In genomic region chr7:133703906-133704305, GRCm38 (mm10) we compare ENCODE assay signal across 24 mouse cellular contexts. TPM values are rescaled to one million over a fixed set of nuclear protein-coding genes. Genes with fewer than 3 reads are reported as not detected.
DNase-seq lines count a peak whose midpoint lies in the region; ATAC-seq lines count a peak whose summit lies in the region.
"Had no signal": no experiment of that assay in that cellular context is flagged by ENCODE, and none has a peak within 500 bp of the region (broad histone marks: within the 10 kb centered on the region; RNA-seq: fewer than 3 reads in every experiment).

No protein-coding gene starts in this region.

- ATAC-seq in midbrain, embryonic 11.5 days (ENCODE audit: low FRiP score), result no peak
- no peak for ATAC-seq in midbrain, embryonic 16.5 days
- no peak for ATAC-seq in liver, embryonic 13.5 days (ENCODE audit: low read depth)
- ATAC-seq: forebrain, embryonic 15.5 days; hindbrain, postnatal 0 days; Patski had no signal

- H3K27me3 ChIP-seq in midbrain, embryonic 11.5 days (ENCODE audit: control insufficient read depth, insufficient read depth, low read length), result no peaks in the 10 kb centered on the region
- no peaks in the 10 kb centered on the region for H3K27me3 ChIP-seq in midbrain, embryonic 16.5 days (ENCODE audit: control insufficient read depth, insufficient read depth, low read depth, low read length)
- H3K27me3 ChIP-seq in liver, embryonic 13.5 days, result no peaks in the 10 kb centered on the region
- H3K27me3 ChIP-seq: forebrain, embryonic 15.5 days; hindbrain, embryonic 13.5 days; Patski had no signal

- H3K27ac ChIP-seq in midbrain, embryonic 11.5 days (ENCODE audit: low read depth, low read length), result no peak overlapping the region
- no peak overlapping the region for H3K27ac ChIP-seq in midbrain, embryonic 16.5 days (ENCODE audit: low read length)
- peak overlapping the region; percentile 74 for H3K27ac ChIP-seq in liver, embryonic 13.5 days
- H3K27ac ChIP-seq: embryonic facial prominence, embryonic 10.5 days; forebrain, embryonic 15.5 days; heart, embryonic 10.5 days; hindbrain, embryonic 13.5 days; hindbrain, postnatal 0 days had no signal

- no peaks in the 10 kb centered on the region for H3K9me3 ChIP-seq in midbrain, embryonic 11.5 days (ENCODE audit: control insufficient read depth, low read length)
- no peaks in the 10 kb centered on the region for H3K9me3 ChIP-seq in midbrain, embryonic 16.5 days (replicated peaks; ENCODE audit: control insufficient read depth, low read length, poor library complexity, severe bottlenecking)
- no peaks in the 10 kb centered on the region for H3K9me3 ChIP-seq in liver, embryonic 13.5 days (replicated peaks)
- H3K9me3 ChIP-seq: forebrain, embryonic 15.5 days; heart, embryonic 10.5 days; hindbrain, embryonic 13.5 days had no signal

- H3K9ac ChIP-seq in midbrain, embryonic 11.5 days (ENCODE audit: low read length), result no peak overlapping the region
- no peak overlapping the region for H3K9ac ChIP-seq in midbrain, embryonic 16.5 days (ENCODE audit: low read depth, low read length)
- H3K9ac ChIP-seq in liver, embryonic 13.5 days, result no peak overlapping the region
- H3K9ac ChIP-seq: forebrain, embryonic 15.5 days; hindbrain, embryonic 13.5 days had no signal

- DNase-seq in midbrain, embryonic 11.5 days (ENCODE audit: low spot score, missing footprints), result peak; percentile 37
- DNase-seq in WW6 (ENCODE audit: low read depth, low spot score), result peak; percentile 36
- DNase-seq in liver, embryonic 13.5 days, result no peak
- DNase-seq in gastrocnemius, adult 18-20 months (ENCODE audit: low spot score), result no peak
- DNase-seq in left cerebral cortex, adult 9 months (ENCODE audit: low spot score in 2 of 2), result no peak
- DNase-seq in cerebellum, adult 9-11 months, result no peak
- DNase-seq: adrenal gland, postnatal 14 days; cerebellum, adult 11-12 months; cerebellum, adult 9-10 months; gastrocnemius, postnatal 10 days; heart, adult 18-20 months; heart, postnatal 10 days; heart, postnatal 4 days had no signal

- H3K4me3 ChIP-seq in midbrain, embryonic 11.5 days (ENCODE audit: low read depth, low read length), result no peak overlapping the region
- no peak overlapping the region for H3K4me3 ChIP-seq in midbrain, embryonic 16.5 days (ENCODE audit: low read depth, low read length)
- no peak overlapping the region for H3K4me3 ChIP-seq in liver, embryonic 13.5 days (replicated peaks)
- H3K4me3 ChIP-seq: embryonic facial prominence, embryonic 10.5 days; forebrain, embryonic 15.5 days; heart, embryonic 10.5 days; hindbrain, embryonic 13.5 days had no signal

- no peaks in the 10 kb centered on the region for H3K36me3 ChIP-seq in midbrain, embryonic 11.5 days (ENCODE audit: control insufficient read depth, insufficient read depth, low read length)
- peaks cover 3% of the 10 kb centered on the region; the same call in 1 of the 2 replicates for H3K36me3 ChIP-seq in midbrain, embryonic 16.5 days (ENCODE audit: control insufficient read depth, insufficient read depth, low read length)
- peaks cover 35% of the 10 kb centered on the region for H3K36me3 ChIP-seq in liver, embryonic 13.5 days
- H3K36me3 ChIP-seq: forebrain, embryonic 15.5 days had no signal

- 0 out of 2 replicates have a peak, but pooled peaks cover 3% of the 10 kb centered on the region for H3K4me1 ChIP-seq in midbrain, embryonic 11.5 days (ENCODE audit: control insufficient read depth, insufficient read depth, low read length)
- peaks cover 4% of the 10 kb centered on the region for H3K4me1 ChIP-seq in midbrain, embryonic 16.5 days (ENCODE audit: control insufficient read depth, insufficient read depth, low read length)
- peaks cover 75% of the 10 kb centered on the region for H3K4me1 ChIP-seq in liver, embryonic 13.5 days (replicated peaks)

- H3K4me2 ChIP-seq in midbrain, embryonic 11.5 days, result no peak overlapping the region
- H3K4me2 ChIP-seq in midbrain, embryonic 16.5 days (ENCODE audit: low read length), result no peak overlapping the region
- no peak overlapping the region for H3K4me2 ChIP-seq in liver, embryonic 13.5 days
- H3K4me2 ChIP-seq: forebrain, embryonic 15.5 days; hindbrain, embryonic 13.5 days had no signal

- 94% methylated on average over 7 of the region's 7 CpGs for WGBS in midbrain, embryonic 11.5 days
- 93% methylated on average over 7 of the region's 7 CpGs for WGBS in midbrain, embryonic 16.5 days
- WGBS in liver, embryonic 13.5 days (ENCODE audit: insufficient replicate concordance), result 89% methylated on average over 7 of the region's 7 CpGs

RNA-seq across cellular contexts. Expression of gene Bccip, which starts 5.2 kb away (rescaled TPM):
- polyA plus RNA-seq in midbrain, embryonic 11.5 days (2014; fragmentation: Nextera tagmentation; extraction: Ambion mirVana), result 164 and 170 TPM in 2 replicates
- polyA plus RNA-seq in midbrain, embryonic 16.5 days (2015; fragmentation: Nextera tagmentation; extraction: Ambion mirVana), result 89.8 and 93.0 TPM in 2 replicates
- polyA plus RNA-seq in liver, embryonic 13.5 days (2015; fragmentation: Nextera tagmentation; extraction: Ambion mirVana), result 121 and 142 TPM in 2 replicates
- 10 to 100 TPM; 81.4 to 84.1 TPM for total RNA-seq in gastrocnemius, adult 18-20 months (2021)

RNA-seq across cellular contexts. Expression of gene Uros, which starts 6.0 kb away (rescaled TPM):
- 38.2 and 44.5 TPM in 2 replicates for polyA plus RNA-seq in midbrain, embryonic 11.5 days (2014; fragmentation: Nextera tagmentation; extraction: Ambion mirVana)
- 55.7 and 56.7 TPM in 2 replicates for polyA plus RNA-seq in midbrain, embryonic 16.5 days (2015; fragmentation: Nextera tagmentation; extraction: Ambion mirVana)
- polyA plus RNA-seq in liver, embryonic 13.5 days (2015; fragmentation: Nextera tagmentation; extraction: Ambion mirVana), result 184 and 196 TPM in 2 replicates
- total RNA-seq in gastrocnemius, adult 18-20 months (2021), result 10 to 100 TPM; 12.4 to 14.4 TPM

RNA-seq across cellular contexts. Expression of gene Mmp21, which starts 24.0 kb away (rescaled TPM):
- 0.10 TPM in 1 of 2 replicates, not detected in the other for polyA plus RNA-seq in midbrain, embryonic 11.5 days (2014; fragmentation: Nextera tagmentation; extraction: Ambion mirVana)
- not detected in 2 replicates for polyA plus RNA-seq in midbrain, embryonic 16.5 days (2015; fragmentation: Nextera tagmentation; extraction: Ambion mirVana)
- polyA plus RNA-seq in liver, embryonic 13.5 days (2015; fragmentation: Nextera tagmentation; extraction: Ambion mirVana), result 0.09 TPM in 1 of 2 replicates, not detected in the other
- not detected for total RNA-seq in gastrocnemius, adult 18-20 months (2021)
- total RNA-seq: adrenal gland, postnatal 14 days; gastrocnemius, postnatal 10 days; gastrocnemius, postnatal 4 days; heart, adult 18-20 months; heart, postnatal 10 days; heart, postnatal 4 days; hindbrain, postnatal 0 days had no signal
- polyA plus RNA-seq: forebrain, embryonic 11.5 days; forebrain, embryonic 15.5 days; heart, embryonic 10.5 days; heart, embryonic 14.5 days; hindbrain, embryonic 13.5 days; intestine, embryonic 14.5 days; Patski had no signal

Comparison
In these comparisons a context has a peak if more than half of its experiments do, and no peak if none do; other contexts are left out.
1. DNase-seq: peak in midbrain, embryonic 11.5 days (single experiment) and WW6 (single experiment); none in liver, embryonic 13.5 days (single experiment), gastrocnemius, adult 18-20 months (single experiment), left cerebral cortex, adult 9 months (0 of 2) and cerebellum, adult 9-11 months (single experiment).